Mouse (Mus musculus): ENCODE data around the gene Vps13c. TPM values are rescaled to one million over a fixed set of nuclear protein-coding genes. Genes with fewer than 3 reads are reported as not detected.

The Vps13c gene
- polyA plus RNA-seq, 2 experiments, result 4.0 to 7.4 TPM

- no peak overlapping the region for H3K4me3 ChIP-seq (replicated peaks; ENCODE audit: low read length)
- no peak for DNase-seq (ENCODE audit: low spot score)
- no peak overlapping the region for H3K9ac ChIP-seq (ENCODE audit: low read depth, low read length, severe bottlenecking)
- H3K4me1 ChIP-seq (ENCODE audit: control insufficient read depth, insufficient read depth, low read length), result no peaks in the 10 kb centered on the region
- ATAC-seq (ENCODE audit: low FRiP score, low read depth), result no peak
- 77% methylated on average over 16 of the region's 16 CpGs for WGBS
- no peaks in the 10 kb centered on the region for H3K36me3 ChIP-seq (ENCODE audit: control insufficient read depth, insufficient read depth, low read length)
- no peaks in the 10 kb centered on the region for H3K27me3 ChIP-seq (ENCODE audit: control insufficient read depth, insufficient read depth, low read length)
- TF ChIP-seq POLR2A (IDR thresholded peaks at IDR 0.05; ENCODE audit: borderline replicate concordance, extremely low read depth, insufficient read depth, insufficient read length), result no peak
- no peak overlapping the region for H3K4me2 ChIP-seq (replicated peaks; ENCODE audit: low read depth, low read length, severe bottlenecking)
- H3K9me3 ChIP-seq (ENCODE audit: control insufficient read depth, low read length), result no peaks in the 10 kb centered on the region
- no peak overlapping the region for H3K27ac ChIP-seq (replicated peaks; ENCODE audit: low read depth, low read length)
These were observed 29.7 kb downstream of the Vps13c start for GRCm38 (mm10) chr9:67869691-67870450.

- no peak for TF ChIP-seq POLR2A (IDR thresholded peaks at IDR 0.05; ENCODE audit: borderline replicate concordance, extremely low read depth, insufficient read depth, insufficient read length)
- H3K9ac ChIP-seq (ENCODE audit: low read depth, low read length, severe bottlenecking), result no peak overlapping the region
- 84% methylated on average over 7 of the region's 7 CpGs for WGBS
- no peaks in the 10 kb centered on the region for H3K27me3 ChIP-seq (ENCODE audit: control insufficient read depth, insufficient read depth, low read length)
- no peak overlapping the region for H3K4me3 ChIP-seq (replicated peaks; ENCODE audit: low read length)
- DNase-seq (ENCODE audit: low spot score), result no peak
- H3K4me1 ChIP-seq (ENCODE audit: control insufficient read depth, insufficient read depth, low read length), result 0 out of 2 replicates have a peak, but pooled peaks cover 4% of the 10 kb centered on the region
- no peak for ATAC-seq (ENCODE audit: low FRiP score, low read depth)
- no peaks in the 10 kb centered on the region for H3K9me3 ChIP-seq (ENCODE audit: control insufficient read depth, low read length)
- H3K4me2 ChIP-seq (replicated peaks; ENCODE audit: low read depth, low read length, severe bottlenecking), result no peak overlapping the region
- H3K27ac ChIP-seq (replicated peaks; ENCODE audit: low read depth, low read length), result no peak overlapping the region
- no peaks in the 10 kb centered on the region for H3K36me3 ChIP-seq (ENCODE audit: control insufficient read depth, insufficient read depth, low read length)
These were observed 34.5 kb downstream of the Vps13c start for GRCm38 (mm10) chr9:67874522-67875222.

- no peak for TF ChIP-seq POLR2A (IDR thresholded peaks at IDR 0.05; ENCODE audit: borderline replicate concordance, extremely low read depth, insufficient read depth, insufficient read length)
- no peak overlapping the region for H3K4me3 ChIP-seq (replicated peaks; ENCODE audit: low read length)
- peaks cover under 1% of the 10 kb centered on the region; the same call in 1 of the 2 replicates for H3K36me3 ChIP-seq (ENCODE audit: control insufficient read depth, insufficient read depth, low read length)
- H3K9ac ChIP-seq (ENCODE audit: low read depth, low read length, severe bottlenecking), result no peak overlapping the region
- no peaks in the 10 kb centered on the region for H3K27me3 ChIP-seq (ENCODE audit: control insufficient read depth, insufficient read depth, low read length)
- H3K27ac ChIP-seq (replicated peaks; ENCODE audit: low read depth, low read length), result no peak overlapping the region
- DNase-seq (ENCODE audit: low spot score), result no peak
- 0 out of 2 replicates have a peak, but pooled peaks cover 4% of the 10 kb centered on the region for H3K4me1 ChIP-seq (ENCODE audit: control insufficient read depth, insufficient read depth, low read length)
- no peaks in the 10 kb centered on the region for H3K9me3 ChIP-seq (ENCODE audit: control insufficient read depth, low read length)
- WGBS, result 75% methylated on average over 2 of the region's 2 CpGs
- no peak overlapping the region for H3K4me2 ChIP-seq (replicated peaks; ENCODE audit: low read depth, low read length, severe bottlenecking)
- ATAC-seq (ENCODE audit: low FRiP score, low read depth), result no peak
These were observed 35.1 kb downstream of the Vps13c start for GRCm38 (mm10) chr9:67875337-67875736.

- 33% methylated on average over 14 of the region's 14 CpGs for WGBS
- DNase-seq (ENCODE audit: low spot score), result no peak
- ATAC-seq (ENCODE audit: low FRiP score, low read depth), result no peak
These were observed 37.0 kb downstream of the Vps13c start for GRCm38 (mm10) chr9:67877081-67877718.

GRCm38 (mm10) chr9:67878197-67878769 lies 38.1 kb downstream of the Vps13c start:
- DNase-seq (ENCODE audit: low spot score), result no peak
- Histone ChIP-seq H3K36me3 (ENCODE audit: control insufficient read depth, insufficient read depth, low read length) (peaks cover 5% of the 10 kb centered on the region; the same call in 1 of the 2 replicates), H3K27me3 (ENCODE audit: control insufficient read depth, insufficient read depth, low read length) (no peaks in the 10 kb centered on the region), H3K4me1 (ENCODE audit: control insufficient read depth, insufficient read depth, low read length) (0 out of 2 replicates have a peak, but pooled peaks cover 4% of the 10 kb centered on the region), H3K4me2 (replicated peaks; ENCODE audit: low read depth, low read length, severe bottlenecking) (no peak overlapping the region), H3K9ac (ENCODE audit: low read depth, low read length, severe bottlenecking) (no peak overlapping the region), H3K9me3 (ENCODE audit: control insufficient read depth, low read length) (no peaks in the 10 kb centered on the region), H3K27ac (replicated peaks; ENCODE audit: low read depth, low read length) (no peak overlapping the region), H3K4me3 (replicated peaks; ENCODE audit: low read length) (no peak overlapping the region)
- 90% methylated on average over 11 of the region's 11 CpGs for WGBS
- no peak for ATAC-seq (ENCODE audit: low FRiP score, low read depth)
- no peak for TF ChIP-seq POLR2A (IDR thresholded peaks at IDR 0.05; ENCODE audit: borderline replicate concordance, extremely low read depth, insufficient read depth, insufficient read length)

More at GRCm38 (mm10) chr9:67877081-67877718, 37.0 kb downstream of the Vps13c start:
- no peaks in the 10 kb centered on the region for H3K9me3 ChIP-seq (ENCODE audit: control insufficient read depth, low read length)
- H3K27ac ChIP-seq (replicated peaks; ENCODE audit: low read depth, low read length), result no peak overlapping the region
- no peak overlapping the region for H3K9ac ChIP-seq (ENCODE audit: low read depth, low read length, severe bottlenecking)
- H3K4me3 ChIP-seq (replicated peaks; ENCODE audit: low read length), result no peak overlapping the region
- 0 out of 2 replicates have a peak, but pooled peaks cover 4% of the 10 kb centered on the region for H3K4me1 ChIP-seq (ENCODE audit: control insufficient read depth, insufficient read depth, low read length)
- 0 out of 2 replicates have a peak overlapping the region, but pooled peaks have one; percentile 8 for H3K4me2 ChIP-seq (replicated peaks; ENCODE audit: low read depth, low read length, severe bottlenecking)
- TF ChIP-seq POLR2A (IDR thresholded peaks at IDR 0.05; ENCODE audit: borderline replicate concordance, extremely low read depth, insufficient read depth, insufficient read length), result no peak
- H3K27me3 ChIP-seq (ENCODE audit: control insufficient read depth, insufficient read depth, low read length), result no peaks in the 10 kb centered on the region
- peaks cover 4% of the 10 kb centered on the region; the same call in 1 of the 2 replicates for H3K36me3 ChIP-seq (ENCODE audit: control insufficient read depth, insufficient read depth, low read length)
